Mouse (Mus musculus): Measurements from ENCODE around the gene Gckr. TPM values are rescaled to one million over a fixed set of nuclear protein-coding genes. Genes with fewer than 3 reads are reported as not detected.
A peak's percentile ranks its signal among the peaks of the same experiment; 100 is the strongest.

Gene Gckr
- 0.05 and 0.11 TPM in 2 replicates for polyA plus RNA-seq (2012; rRNA removed)

- no peak for TF ChIP-seq POLR2A (IDR thresholded peaks at IDR 0.05; ENCODE audit: borderline replicate concordance, extremely low read depth, low read depth, low read length)
- no peak for TF ChIP-seq CTCF (IDR thresholded peaks at IDR 0.05; ENCODE audit: insufficient read depth, low read length)
- H3K4me3 ChIP-seq (replicated peaks; ENCODE audit: extremely low read depth, low read depth, low read length): no peak within 1 kb of the TSS
- no peak for DNase-seq
- WGBS: 60% methylated on average over 13 of the region's 13 CpGs
- H3K4me1 ChIP-seq (ENCODE audit: control insufficient read depth, insufficient read depth, low read length): no peaks in the 10 kb centered on the region
These were observed at the start of gene Gckr for GRCm38 (mm10) chr5:31297047-31297757. Gene Gckr (plus strand): TSS chr5:31297443.

DNA sequence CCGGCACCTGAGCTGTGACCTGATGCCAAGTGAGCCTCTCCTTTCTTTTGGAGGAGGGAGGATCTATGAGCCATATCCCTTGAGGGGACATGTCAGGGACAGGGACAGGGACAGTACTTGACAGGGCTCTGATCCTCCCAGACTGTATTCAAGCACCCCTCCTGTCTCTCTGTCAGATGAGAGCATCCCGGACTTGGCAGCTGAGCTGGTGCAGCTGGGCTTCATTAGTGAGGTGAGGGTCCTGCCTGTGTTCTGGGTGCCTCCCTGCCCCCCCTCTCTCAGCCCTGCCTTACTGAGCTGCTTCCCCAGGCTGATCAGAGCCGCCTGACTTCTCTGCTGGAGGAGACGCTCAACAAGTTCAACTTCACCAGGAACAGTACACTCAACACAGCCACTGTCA lies 46.5 kb upstream of the Gckr start:
- WGBS: 56% methylated on average over 4 of the region's 4 CpGs
- no peak overlapping the region for H3K4me3 ChIP-seq (replicated peaks; ENCODE audit: extremely low read depth, low read depth, low read length)
- no peak for DNase-seq
- H3K4me1 ChIP-seq (ENCODE audit: control insufficient read depth, insufficient read depth, low read length): peaks cover 8% of the 10 kb centered on the region
- TF ChIP-seq POLR2A (IDR thresholded peaks at IDR 0.05; ENCODE audit: borderline replicate concordance, extremely low read depth, low read depth, low read length) (no peak), CTCF (IDR thresholded peaks at IDR 0.05; ENCODE audit: insufficient read depth, low read length) (no peak)

DNA sequence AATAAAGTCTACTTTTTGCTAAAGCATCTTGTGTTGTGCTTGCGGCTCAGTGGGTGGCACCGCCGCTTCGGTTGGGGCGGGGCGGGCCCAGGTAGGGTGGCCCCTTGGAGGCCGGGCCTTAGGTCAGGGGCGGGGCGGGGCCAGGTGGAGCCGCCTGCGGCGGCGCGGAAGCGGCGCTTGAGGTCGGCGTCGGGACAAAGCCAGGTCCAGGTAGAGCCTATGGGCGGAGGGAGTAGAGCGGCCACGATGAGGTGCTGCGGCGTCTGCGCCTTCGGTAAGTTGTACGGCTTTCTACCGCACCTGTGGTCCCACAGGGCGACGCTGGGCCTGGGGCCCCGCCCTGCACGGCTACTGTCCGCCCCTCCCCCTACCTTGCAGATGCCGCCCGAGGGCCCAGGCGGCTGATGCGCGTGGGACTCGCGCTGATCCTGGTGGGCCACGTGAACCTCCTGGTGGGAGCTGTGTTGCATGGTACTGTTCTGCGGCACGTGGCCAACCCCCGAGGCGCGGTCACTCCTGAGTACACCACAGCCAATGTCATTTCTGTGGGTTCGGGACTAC lies 45.6 kb upstream of the Gckr start, which contains the start of gene Krtcap3:
Krtcap3 (plus strand) TSS at position 151 of the 561 bp plus-strand sequence.
- Histone ChIP-seq H3K4me3 (replicated peaks; ENCODE audit: extremely low read depth, low read depth, low read length) (peak within 1 kb of the TSS; percentile 45), H3K4me1 (ENCODE audit: control insufficient read depth, insufficient read depth, low read length) (peaks cover 8% of the 10 kb centered on the region)
- 53% methylated on average over 47 of the region's 47 CpGs for WGBS
- peak; percentile 68 for DNase-seq
- no peak for TF ChIP-seq CTCF (IDR thresholded peaks at IDR 0.05; ENCODE audit: insufficient read depth, low read length)
- TF ChIP-seq POLR2A (IDR thresholded peaks at IDR 0.05; ENCODE audit: borderline replicate concordance, extremely low read depth, low read depth, low read length): peak; percentile 45; the same call in 1 of the 2 replicates

DNA sequence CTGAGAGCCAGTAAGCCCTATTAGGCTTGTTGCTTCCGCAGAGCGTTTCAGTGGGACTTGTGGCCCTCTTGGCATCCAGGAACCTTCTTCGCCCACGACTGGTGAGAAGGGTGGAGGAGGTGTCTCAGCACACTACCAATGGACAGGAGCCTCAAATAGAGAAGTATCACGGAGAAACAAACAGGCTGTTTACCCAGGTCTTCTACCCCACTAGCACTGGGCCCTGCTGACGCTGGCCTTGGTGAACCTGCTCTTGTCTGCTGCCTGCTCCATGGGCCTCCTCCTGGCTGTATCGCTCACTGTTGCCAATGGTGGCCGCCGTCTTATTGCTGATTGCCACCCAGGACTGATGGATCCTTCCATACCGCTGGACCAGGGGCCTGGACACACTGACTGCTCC lies 45.1 kb upstream of the Gckr start:
- Histone ChIP-seq H3K4me3 (replicated peaks; ENCODE audit: extremely low read depth, low read depth, low read length) (peak overlapping the region; percentile 45), H3K4me1 (ENCODE audit: control insufficient read depth, insufficient read depth, low read length) (peaks cover 8% of the 10 kb centered on the region)
- 63% methylated on average over 10 of the region's 10 CpGs for WGBS
- DNase-seq: no peak
- TF ChIP-seq CTCF (IDR thresholded peaks at IDR 0.05; ENCODE audit: insufficient read depth, low read length): no peak
- TF ChIP-seq POLR2A (IDR thresholded peaks at IDR 0.05; ENCODE audit: borderline replicate concordance, extremely low read depth, low read depth, low read length): no peak

GRCm38 (mm10) chr5:31252795-31253545 lies 44.3 kb upstream of the Gckr start:
- no peak for TF ChIP-seq CTCF (IDR thresholded peaks at IDR 0.05; ENCODE audit: insufficient read depth, low read length)
- no peak for TF ChIP-seq POLR2A (IDR thresholded peaks at IDR 0.05; ENCODE audit: borderline replicate concordance, extremely low read depth, low read depth, low read length)
- no peak overlapping the region for H3K4me3 ChIP-seq (replicated peaks; ENCODE audit: extremely low read depth, low read depth, low read length)
- 78% methylated on average over 16 of the region's 16 CpGs for whole genome bisulfite sequencing
- no peak for DNase-seq
- H3K4me1 ChIP-seq (ENCODE audit: control insufficient read depth, insufficient read depth, low read length): peaks cover 8% of the 10 kb centered on the region

- peak; percentile 8 for DNase-seq
- H3K4me3 ChIP-seq (replicated peaks; ENCODE audit: extremely low read depth, low read depth, low read length): no peak overlapping the region
- H3K4me1 ChIP-seq (ENCODE audit: control insufficient read depth, insufficient read depth, low read length): peaks cover 8% of the 10 kb centered on the region
- WGBS: 86% methylated on average over 8 of the region's 8 CpGs
- no peak for TF ChIP-seq CTCF (IDR thresholded peaks at IDR 0.05; ENCODE audit: insufficient read depth, low read length)
- TF ChIP-seq POLR2A (IDR thresholded peaks at IDR 0.05; ENCODE audit: borderline replicate concordance, extremely low read depth, low read depth, low read length): no peak
These were observed 43.4 kb upstream of the Gckr start for GRCm38 (mm10) chr5:31253806-31254205.

DNA sequence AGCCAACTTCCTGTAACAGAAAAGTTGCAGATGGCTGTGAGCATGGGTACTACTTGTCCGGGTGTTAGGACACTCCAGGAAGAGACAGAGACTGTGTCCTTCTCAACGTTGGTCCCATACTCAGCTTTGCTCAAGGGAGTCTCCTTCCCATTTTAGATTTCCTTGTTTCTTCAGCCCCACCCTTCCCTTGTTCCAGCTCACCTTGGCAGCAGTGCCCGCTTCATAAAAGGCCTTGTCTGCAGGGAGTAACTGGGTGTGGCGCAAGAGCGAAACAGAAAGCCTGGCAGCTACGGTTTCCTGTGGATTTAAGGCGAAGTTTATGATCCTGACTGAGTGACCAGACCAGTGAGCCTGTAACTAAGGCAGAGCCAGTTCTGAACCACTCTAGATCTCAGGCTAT lies 42.8 kb upstream of the Gckr start:
- TF ChIP-seq CTCF (IDR thresholded peaks at IDR 0.05; ENCODE audit: insufficient read depth, low read length): no peak
- no peak for TF ChIP-seq POLR2A (IDR thresholded peaks at IDR 0.05; ENCODE audit: borderline replicate concordance, extremely low read depth, low read depth, low read length)
- Histone ChIP-seq H3K4me3 (replicated peaks; ENCODE audit: extremely low read depth, low read depth, low read length) (no peak overlapping the region), H3K4me1 (ENCODE audit: control insufficient read depth, insufficient read depth, low read length) (peaks cover 8% of the 10 kb centered on the region)
- peak; percentile 65 for DNase-seq
- WGBS: 26% methylated on average over 7 of the region's 7 CpGs

DNA sequence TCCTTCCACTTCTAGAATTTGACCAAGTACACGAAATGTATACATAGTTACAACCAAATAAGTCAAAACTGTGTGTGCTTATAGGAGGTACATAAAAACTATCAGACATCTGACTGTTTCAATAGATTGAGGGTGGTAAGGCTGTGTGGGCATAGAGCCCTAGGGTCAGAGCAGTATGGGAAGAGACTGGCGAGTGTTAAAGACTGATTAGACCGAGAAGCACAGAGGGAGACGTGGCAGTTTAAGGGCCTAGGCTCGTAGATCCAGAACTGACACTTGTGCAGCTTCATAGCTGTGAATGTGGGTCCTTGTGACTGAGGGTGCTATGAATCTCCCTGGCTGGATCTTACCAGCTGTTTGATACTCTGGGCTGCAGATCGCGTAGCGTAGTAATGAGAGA lies 42.3 kb upstream of the Gckr start:
- no peak for TF ChIP-seq POLR2A (IDR thresholded peaks at IDR 0.05; ENCODE audit: borderline replicate concordance, extremely low read depth, low read depth, low read length)
- no peak for TF ChIP-seq CTCF (IDR thresholded peaks at IDR 0.05; ENCODE audit: insufficient read depth, low read length)
- Histone ChIP-seq H3K4me1 (ENCODE audit: control insufficient read depth, insufficient read depth, low read length) (peaks cover 8% of the 10 kb centered on the region), H3K4me3 (replicated peaks; ENCODE audit: extremely low read depth, low read depth, low read length) (no peak overlapping the region)
- no peak for DNase-seq
- WGBS: 69% methylated on average over 8 of the region's 8 CpGs

- no peak for TF ChIP-seq CTCF (IDR thresholded peaks at IDR 0.05; ENCODE audit: insufficient read depth, low read length)
- no peak for TF ChIP-seq POLR2A (IDR thresholded peaks at IDR 0.05; ENCODE audit: borderline replicate concordance, extremely low read depth, low read depth, low read length)
- H3K4me1 ChIP-seq (ENCODE audit: control insufficient read depth, insufficient read depth, low read length): peaks cover 8% of the 10 kb centered on the region
- DNase-seq: no peak
- 96% methylated on average over 2 of the region's 2 CpGs for WGBS
- H3K4me3 ChIP-seq (replicated peaks; ENCODE audit: extremely low read depth, low read depth, low read length): no peak overlapping the region
These were observed 41.9 kb upstream of the Gckr start for GRCm38 (mm10) chr5:31255381-31255780.
